Mouse (Mus musculus): ENCODE measurements around the gene Vmn2r85.
"Not testable (repeated sequence)": the region's sequence is repeated elsewhere in the genome, so short reads cannot be mapped to it uniquely, and the experiment has no call there.

The Vmn2r85 gene

DNA sequence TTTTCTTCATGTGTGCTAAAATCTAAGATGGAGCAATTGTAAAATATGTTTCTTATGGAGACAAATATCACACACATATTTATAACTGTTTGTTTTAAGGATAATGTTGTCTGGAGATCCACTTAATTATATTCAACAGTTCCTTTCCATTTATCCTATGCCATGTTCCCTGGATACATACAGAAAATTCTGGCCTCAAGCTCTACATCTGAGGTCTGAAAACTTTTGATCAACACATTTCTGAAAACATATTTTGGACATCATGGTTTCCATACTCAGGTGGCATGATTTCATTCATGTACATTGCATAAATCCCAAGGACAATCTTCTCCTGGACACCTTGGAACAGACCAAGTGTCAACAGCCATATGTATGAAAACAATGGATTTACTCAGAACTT is at the start of gene Vmn2r85:
TSS of gene Vmn2r85 (minus strand) at position 101 of the 400 bp plus-strand sequence.
- not testable (repeated sequence) for DNase-seq

DNA sequence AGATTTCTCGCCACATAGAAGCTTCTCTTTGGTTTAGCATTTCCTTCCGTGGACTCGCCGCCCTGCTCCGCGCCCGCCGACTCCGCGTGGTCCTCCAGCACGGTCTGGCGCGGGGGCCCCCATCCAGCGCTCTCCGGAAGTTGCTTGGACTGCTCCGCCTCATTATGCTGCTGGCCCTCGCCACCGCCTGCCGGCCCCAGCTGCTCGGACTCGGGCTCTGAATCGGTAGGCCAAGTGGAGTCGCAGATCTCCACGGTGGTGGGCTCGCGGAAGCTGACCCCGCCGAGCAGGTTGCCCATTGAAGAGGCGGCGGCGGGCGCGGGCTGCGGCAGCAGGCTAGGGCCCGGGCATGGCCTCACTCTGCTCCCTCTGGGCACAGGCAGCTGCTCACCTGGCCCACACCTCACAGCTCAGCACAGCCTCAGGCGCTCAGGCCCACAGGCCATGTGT is 40.8 kb upstream of the Vmn2r85 start:
- peak; percentile 1 to 37 for DNase-seq

GRCm38 (mm10) chr10:130455950-130456349 is 26.4 kb upstream of the Vmn2r85 start, which contains the start of gene Vmn2r86:
Gene Vmn2r86 (minus strand): TSS chr10:130456050.
- not testable (repeated sequence) for DNase-seq

- DNase-seq: peak in 1 of 2 experiments; percentile 38
Measured at GRCm38 (mm10) chr10:130444776-130445175, 15.3 kb upstream of the Vmn2r85 start.

DNA sequence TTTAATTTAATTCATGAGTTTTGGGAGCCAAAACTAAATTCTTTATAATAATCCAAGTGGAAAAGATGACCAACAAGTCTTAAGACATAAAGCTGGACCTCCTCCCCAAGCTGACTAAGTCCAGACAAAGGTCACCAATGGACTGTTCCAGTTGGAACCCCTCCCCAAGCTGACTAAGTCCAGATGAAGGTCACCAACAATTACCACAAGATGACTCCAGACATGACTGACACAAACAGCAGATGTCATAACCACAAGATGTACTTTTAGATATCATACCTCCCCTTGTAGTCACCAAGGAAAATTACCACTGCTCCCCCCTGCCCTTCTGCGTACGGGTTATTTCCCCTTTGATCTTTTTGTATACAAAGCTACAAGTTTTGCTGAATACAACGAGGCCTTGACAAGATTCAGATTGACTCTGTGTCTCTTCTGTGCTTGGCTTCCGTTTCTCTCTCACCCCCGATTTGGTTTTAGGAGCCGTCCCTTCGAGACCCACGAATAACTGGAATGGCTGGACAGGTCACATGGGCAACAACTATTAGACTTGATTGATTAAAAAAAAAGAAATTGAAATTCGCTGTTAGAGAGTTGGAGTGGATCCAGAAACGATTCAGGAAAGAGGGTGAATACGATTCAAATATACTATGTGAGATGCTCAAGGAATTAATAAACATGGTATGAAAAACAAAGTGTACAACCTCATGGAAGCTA is 4.8 kb upstream of the Vmn2r85 start:
- DNase-seq: not testable (repeated sequence)

DNA sequence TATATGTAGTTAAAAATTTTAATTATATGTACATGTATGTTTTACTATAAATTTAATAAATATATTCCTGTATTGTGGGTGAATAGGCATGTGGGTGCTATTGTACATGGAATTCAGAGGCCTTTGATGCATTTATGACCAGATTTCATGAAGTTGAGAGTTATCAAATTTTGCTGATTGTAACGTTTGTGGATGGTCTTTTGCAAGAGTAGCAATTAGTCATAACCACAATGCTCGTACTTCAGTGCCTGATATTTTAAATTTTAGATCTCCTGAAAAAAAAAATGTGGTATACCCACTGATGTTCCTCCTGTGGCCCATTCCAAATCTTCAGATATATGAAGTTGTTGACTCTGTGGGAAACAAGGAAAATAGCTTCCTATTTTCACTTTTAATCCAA is 7.1 kb downstream of the Vmn2r85 start:
- not testable (repeated sequence) for DNase-seq

- DNase-seq: no peak
Measured at GRCm38 (mm10) chr10:130420401-130420800, 9.1 kb downstream of the Vmn2r85 start.

DNA sequence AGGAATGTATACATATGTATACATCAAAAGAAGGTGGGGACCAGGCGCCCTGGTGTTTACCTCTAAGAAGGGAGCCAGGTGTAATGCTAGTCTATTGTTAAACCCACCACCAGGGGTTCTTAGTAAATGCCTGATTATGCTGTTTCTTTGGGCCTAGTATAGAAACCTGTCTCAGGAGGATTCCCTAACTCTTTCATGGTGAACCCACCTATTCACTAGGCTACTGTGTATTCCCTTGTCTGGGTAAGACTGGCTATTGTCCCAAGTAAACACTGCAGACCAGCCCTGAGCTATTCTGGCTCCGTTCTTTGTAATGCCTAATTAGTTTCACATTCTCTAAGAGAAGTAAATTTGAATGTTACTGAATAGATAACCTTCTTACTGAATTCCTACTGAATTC is 9.5 kb downstream of the Vmn2r85 start:
- DNase-seq: not testable (repeated sequence)

DNA sequence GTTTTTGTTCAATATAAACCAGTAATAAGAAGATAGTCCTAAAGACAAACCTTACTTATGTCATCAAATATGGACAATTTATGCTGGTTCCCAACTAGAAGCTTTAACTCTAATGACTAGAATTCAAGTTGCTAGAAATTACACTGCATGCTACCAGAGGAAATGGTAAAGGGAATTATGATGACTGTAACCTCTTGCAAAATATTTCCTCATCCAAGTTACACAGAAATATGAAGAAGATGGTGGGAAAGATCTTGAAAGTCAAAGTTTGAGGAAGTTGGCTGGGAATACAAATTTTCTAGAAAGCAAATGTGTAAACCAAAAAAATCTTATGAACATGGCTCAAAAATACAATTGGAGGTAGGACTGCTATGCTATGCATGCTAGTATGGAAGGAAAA is 13.2 kb downstream of the Vmn2r85 start:
- not testable (repeated sequence) for DNase-seq

DNA sequence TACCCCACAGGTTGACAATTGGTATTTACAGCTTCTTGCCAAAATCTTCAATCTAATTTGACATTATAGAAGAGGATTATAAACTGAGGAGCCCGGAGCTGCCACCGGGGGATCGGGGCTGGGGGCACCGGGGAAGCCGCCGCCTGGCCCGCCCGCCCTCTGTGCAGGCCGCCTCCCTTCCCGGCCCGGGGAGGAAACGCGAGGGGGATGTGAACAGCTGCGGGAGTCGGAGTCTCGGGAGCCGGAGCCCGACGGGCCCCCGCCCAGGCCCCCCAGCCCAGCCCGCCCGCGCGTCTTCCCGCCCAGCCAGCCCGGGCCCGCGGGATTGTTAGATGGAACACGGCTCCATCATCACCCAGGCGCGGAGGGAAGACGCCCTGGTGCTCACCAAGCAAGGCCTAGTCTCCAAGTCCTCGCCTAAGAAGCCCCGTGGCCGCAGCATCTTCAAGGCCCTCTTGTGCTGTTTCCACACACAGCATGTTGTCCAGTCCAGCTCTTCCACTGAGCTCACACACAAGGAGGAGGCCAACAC is 17.3 kb downstream of the Vmn2r85 start:
- not testable (repeated sequence) for DNase-seq

- DNase-seq: no peak
Measured at GRCm38 (mm10) chr10:130394232-130394631, 35.3 kb downstream of the Vmn2r85 start, which contains the start of gene Vmn2r84. Gene Vmn2r84 (minus strand): TSS chr10:130394332.

GRCm38 (mm10) chr10:130375145-130375544 is 54.4 kb downstream of the Vmn2r85 start:
- no peak for DNase-seq

GRCm38 (mm10) chr10:130372491-130373173 is 56.9 kb downstream of the Vmn2r85 start:
- no peak for DNase-seq

DNA sequence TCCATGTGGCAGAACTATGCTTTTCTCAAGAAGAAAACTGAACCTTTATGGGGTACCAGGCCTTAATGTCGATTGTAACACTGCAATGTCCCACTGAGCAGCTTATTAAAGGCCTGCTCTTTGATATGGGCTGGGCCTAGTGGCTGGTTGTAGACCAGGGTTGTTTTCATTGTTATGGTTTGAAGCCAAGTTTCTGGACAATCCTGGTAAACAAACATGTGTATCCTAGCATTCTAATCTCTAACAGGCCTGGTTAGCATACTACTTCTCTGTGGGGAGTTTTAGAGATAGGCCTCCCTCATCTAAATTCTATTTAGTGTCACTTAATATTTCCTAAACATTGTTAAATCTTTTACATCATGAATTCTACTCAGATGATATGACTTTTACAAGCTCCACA is 57.9 kb downstream of the Vmn2r85 start:
- no peak for DNase-seq

- DNase-seq: no peak
Measured at GRCm38 (mm10) chr10:130370005-130370682, 59.4 kb downstream of the Vmn2r85 start.

- no peak for DNase-seq
Measured at GRCm38 (mm10) chr10:130368384-130368783, 61.1 kb downstream of the Vmn2r85 start.

DNA sequence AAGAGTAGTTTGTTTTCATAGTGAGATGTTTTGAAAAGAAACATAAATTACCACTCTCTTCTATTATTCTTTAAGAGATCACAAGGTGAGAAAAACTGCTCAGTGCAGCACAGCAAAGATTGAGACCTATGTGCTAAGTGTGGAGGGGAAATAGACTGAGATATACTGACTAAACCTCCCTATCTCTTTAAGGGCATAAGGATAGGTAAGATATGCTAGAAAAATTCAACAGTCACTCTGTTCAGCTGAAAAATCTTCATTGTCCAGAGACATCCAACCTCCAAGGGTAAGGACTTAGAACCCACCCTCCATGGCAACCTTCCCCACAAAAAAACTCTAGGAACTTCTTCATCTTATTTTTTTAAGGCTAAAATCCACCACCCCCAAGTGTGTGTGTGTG is 64.7 kb downstream of the Vmn2r85 start:
- DNase-seq: no peak
